ENCODE assay signal across 8 mouse cellular contexts in genomic region chr11:58171459-58172091, GRCm38 (mm10). TPM values are rescaled to one million over a fixed set of nuclear protein-coding genes. Genes with fewer than 3 reads are reported as not detected.
DNase-seq lines count a peak whose midpoint lies in the region; ATAC-seq lines count a peak whose summit lies in the region.

Gene Mrpl22 (plus strand): TSS chr11:58171661.

- H3K9ac ChIP-seq in hindbrain, embryonic 14.5 days: peak within 1 kb of the TSS; percentile 77

- peak within 1 kb of the TSS; percentile 61 for H3K27ac ChIP-seq in hindbrain, embryonic 14.5 days

- peak; percentile 99 for DNase-seq in R1 (ENCODE audit: low read depth, low spot score)
- DNase-seq in cerebellum, postnatal 25 days: peak; percentile 98
- peak; percentile 95 for DNase-seq in frontal cortex, postnatal 25 days (ENCODE audit: low spot score in 2 of 2)
- DNase-seq in hindbrain, embryonic 14.5 days (ENCODE audit: low spot score): peak; percentile 99
- peak; percentile 92 to 94 for DNase-seq in layer of hippocampus, postnatal 36 days
- DNase-seq in lung, postnatal 36 days: peak; percentile 98
- peak; percentile 97 for DNase-seq in retina, postnatal 1 day
- peak; percentile 91 for DNase-seq in urinary bladder, adult 18-20 months (ENCODE audit: low spot score in 2 of 2)

- peak within 1 kb of the TSS; percentile 66 for H3K4me3 ChIP-seq in hindbrain, embryonic 14.5 days (replicated peaks; ENCODE audit: low read length)

- ATAC-seq in hindbrain, embryonic 14.5 days (ENCODE audit: low FRiP score): peak; percentile 79

- H3K27me3 ChIP-seq in hindbrain, embryonic 14.5 days (ENCODE audit: control insufficient read depth, insufficient read depth, low read length): no peaks in the 10 kb centered on the region

- peaks cover 39% of the 10 kb centered on the region for H3K36me3 ChIP-seq in hindbrain, embryonic 14.5 days (replicated peaks; ENCODE audit: control insufficient read depth, insufficient read depth)

- peaks cover 16% of the 10 kb centered on the region for H3K4me1 ChIP-seq in hindbrain, embryonic 14.5 days (replicated peaks; ENCODE audit: control insufficient read depth, insufficient read depth, low read length)

- H3K4me2 ChIP-seq in hindbrain, embryonic 14.5 days (replicated peaks): peak within 1 kb of the TSS; percentile 84

- WGBS in hindbrain, embryonic 14.5 days: under 1% methylated on average over 34 of the region's 34 CpGs

- no peaks in the 10 kb centered on the region for H3K9me3 ChIP-seq in hindbrain, embryonic 14.5 days (ENCODE audit: control insufficient read depth, low read length)

RNA-seq across cellular contexts. Expression of gene Mrpl22, which starts in this region (rescaled TPM):
- polyA plus RNA-seq in hindbrain, embryonic 14.5 days (2014; fragmentation: Nextera tagmentation; extraction: Ambion mirVana): 86.9 and 98.4 TPM in 2 replicates
- total RNA-seq in layer of hippocampus, postnatal 36 days (2021): 10 to 100 TPM; 32.7 to 38.3 TPM

Comparison
In these comparisons a context has a peak if more than half of its experiments do, and no peak if none do; other contexts are left out.
1. Peak in every context shown above with its lines: DNase-seq, ATAC-seq, H3K4me3 ChIP-seq and H3K27ac ChIP-seq.